Mouse (Mus musculus): Measurements from ENCODE around the gene Gm10638. TPM values are rescaled to one million over a fixed set of nuclear protein-coding genes. Genes with fewer than 3 reads are reported as not detected.

The Gm10638 gene
- polyA plus RNA-seq (2017; shearing (Covaris generic)) = 1.2 TPM

GRCm38 (mm10) chr8:86745221-86745934 is at the start of gene Gm10638, which contains the start of gene Siah1a:
Gm10638 (plus strand) TSS chr8:86745699.
Siah1a (minus strand) TSS chr8:86745934.

Other genes with a start within 250 kb of the Gm10638 start
- 0.07 TPM for gene Abcc12, start 165.0 kb upstream of the Gm10638 start, polyA plus RNA-seq (2017; shearing (Covaris generic))
- 96.4 TPM for gene Lonp2, start 121.7 kb upstream of the Gm10638 start, polyA plus RNA-seq (2017; shearing (Covaris generic))
- 44.2 TPM for gene Siah1a, start 235 bp downstream of the Gm10638 start, polyA plus RNA-seq (2017; shearing (Covaris generic))
- gene N4bp1, start 139.6 kb downstream of the Gm10638 start, polyA plus RNA-seq (2017; shearing (Covaris generic)) = 14.1 TPM

Data from effector memory CD4-positive, alpha-beta T cell, adult 7 months (primary cell).